Mouse (Mus musculus) forebrain, postnatal 0 days (tissue): ENCODE measurements around the gene Ap1ar. TPM values are rescaled to one million over a fixed set of nuclear protein-coding genes. Genes with fewer than 3 reads are reported as not detected.

ENCODE experiments used
- ATAC-seq: fragments of 200-750 bp; cut with Nextera tagmentation; 2 replicates; pipeline ENCODE4 v1.8.0; 2017; ENCODE audit warnings: mild to moderate bottlenecking, moderate library complexity
- DNase-seq: peaks from one replicate; pipeline ENCODE4 v3.0.0-alpha.2; 2015
- H3K27ac ChIP-seq: fragments of 300-500 bp; sonication (generic); 2 replicates; pipeline ENCODE4 v1.5.1; 2014; ENCODE audit warnings: low read depth, mild to moderate bottlenecking, antibody characterized with exemption, low read length, moderate library complexity, mixed read lengths
- H3K27me3 ChIP-seq: fragments of 300-500 bp; sonication (generic); 2 replicates; pipeline ENCODE4 v1.6.1; 2014; ENCODE audit warnings: mild to moderate bottlenecking, low read length, mixed read lengths; ENCODE audit not compliant: insufficient read depth
- H3K36me3 ChIP-seq: fragments of 300-500 bp; sonication (generic); 2 replicates; pipeline ENCODE4 v1.6.1; 2014; ENCODE audit warnings: mild to moderate bottlenecking, moderate library complexity; ENCODE audit not compliant: insufficient read depth
- H3K4me1 ChIP-seq: fragments of 300-500 bp; sonication (generic); 2 replicates; pipeline ENCODE4 v1.6.1; 2014; ENCODE audit warnings: antibody characterized with exemption; ENCODE audit not compliant: insufficient read depth
- H3K4me2 ChIP-seq: fragments of 300-500 bp; sonication (generic); 2 replicates; pipeline ENCODE4 v1.6.1; 2014; ENCODE audit warnings: low read depth, mild to moderate bottlenecking, moderate library complexity
- H3K4me3 ChIP-seq: fragments of 300-500 bp; sonication (generic); 2 replicates; pipeline ENCODE4 v1.5.1; 2014; ENCODE audit warnings: low read depth, low read length, mixed read lengths
- H3K9ac ChIP-seq: fragments of 300-500 bp; sonication (generic); 2 replicates; pipeline ENCODE4 v1.6.1; 2014; ENCODE audit warnings: mild to moderate bottlenecking
- H3K9me3 ChIP-seq: fragments of 300-500 bp; sonication (generic); 2 replicates; pipeline ENCODE4 v1.6.1; 2016; ENCODE audit warnings: low read length
- CTCF ChIP-seq: sonication (generic); IDR thresholded peaks from 2 replicates; pipeline ENCODE4 v1.5.1; 2016; ENCODE audit warnings: antibody characterized with exemption, control low read depth, low read depth
- WGBS: fragments of 180-500 bp; shearing (Covaris S2); extraction: QIAGEN DNeasy Blood & Tissue Kit; methylation state at CpG from one replicate; pipeline ENCODE4 v1.1.7; 2014; 5-methylcytosine and 5-hydroxymethylcytosine counted together
- polyA plus RNA-seq: library from polyadenylated mRNA; unstranded; fragments of >200 nt; fragmentation: Nextera tagmentation; extraction: Ambion mirVana; gene quantifications from 2 replicates; pipeline ENCODE4 v1.2.1, GENCODE M21; 2015
- total RNA-seq: library from RNA; depleted of rRNA; stranded (reverse); fragments of >200 nt; gene quantifications from 2 replicates; pipeline ENCODE4 v1.2.3, GENCODE M21; 2014

Gene Ap1ar
- total and polyA plus RNA-seq, 2 experiments from 2014 or later = 68.0 to 124 TPM

- TF ChIP-seq CTCF = no peak
- Histone ChIP-seq H3K4me2 (no peak overlapping the region), H3K9me3 (no peaks in the 10 kb centered on the region), H3K27me3 (no peaks in the 10 kb centered on the region), H3K36me3 (no peaks in the 10 kb centered on the region), H3K27ac (no peak overlapping the region), H3K4me1 (no peaks in the 10 kb centered on the region), H3K4me3 (no peak overlapping the region), H3K9ac (no peak overlapping the region)
- 90% methylated on average over 11 of the region's 11 CpGs for WGBS
- ATAC-seq = no peak
- DNase-seq = no peak
Measured at GRCm38 (mm10) chr3:127769146-127769545, 68.2 kb downstream of the Ap1ar start.

GRCm38 (mm10) chr3:127765971-127766370 is 71.4 kb downstream of the Ap1ar start:
- WGBS = 73% methylated on average over 3 of the region's 3 CpGs

GRCm38 (mm10) chr3:127764541-127764940 is 72.8 kb downstream of the Ap1ar start:
- ATAC-seq (no peak), DNase-seq (no peak)
- no peak overlapping the region for H3K4me2 ChIP-seq
- no peaks in the 10 kb centered on the region for H3K36me3 ChIP-seq
- no peak overlapping the region for H3K9ac ChIP-seq
- 59% methylated on average over 5 of the region's 5 CpGs for WGBS
- H3K4me1 ChIP-seq = no peaks in the 10 kb centered on the region
- no peak overlapping the region for H3K27ac ChIP-seq
- no peak overlapping the region for H3K4me3 ChIP-seq
- TF ChIP-seq CTCF = no peak
- no peaks in the 10 kb centered on the region for H3K27me3 ChIP-seq
- no peaks in the 10 kb centered on the region for H3K9me3 ChIP-seq

More at GRCm38 (mm10) chr3:127765971-127766370, 71.4 kb downstream of the Ap1ar start:
- ATAC-seq (no peak), DNase-seq (no peak)
- Histone ChIP-seq H3K4me1 (no peaks in the 10 kb centered on the region), H3K4me3 (no peak overlapping the region), H3K27ac (no peak overlapping the region), H3K27me3 (no peaks in the 10 kb centered on the region), H3K9ac (no peak overlapping the region), H3K9me3 (no peaks in the 10 kb centered on the region), H3K36me3 (no peaks in the 10 kb centered on the region), H3K4me2 (no peak overlapping the region)
- no peak for TF ChIP-seq CTCF

- Histone ChIP-seq H3K9ac (no peak overlapping the region), H3K9me3 (no peaks in the 10 kb centered on the region), H3K4me3 (no peak overlapping the region), H3K4me2 (no peak overlapping the region), H3K36me3 (no peaks in the 10 kb centered on the region), H3K4me1 (no peaks in the 10 kb centered on the region), H3K27ac (no peak overlapping the region), H3K27me3 (no peaks in the 10 kb centered on the region)
- DNase-seq = peak; percentile 68
- WGBS = 19% methylated on average over 7 of the region's 7 CpGs
- peak; percentile 79 for TF ChIP-seq CTCF
- no peak for ATAC-seq
Measured at GRCm38 (mm10) chr3:127763076-127763612, 74.2 kb downstream of the Ap1ar start.

- Histone ChIP-seq H3K9ac (no peak overlapping the region), H3K4me2 (no peak overlapping the region), H3K4me3 (no peak overlapping the region), H3K4me1 (no peaks in the 10 kb centered on the region), H3K27ac (no peak overlapping the region), H3K9me3 (no peaks in the 10 kb centered on the region), H3K27me3 (no peaks in the 10 kb centered on the region), H3K36me3 (no peaks in the 10 kb centered on the region)
- no peak for TF ChIP-seq CTCF
- 62% methylated on average over 8 of the region's 8 CpGs for WGBS
- DNase-seq = no peak
- no peak for ATAC-seq
Measured at GRCm38 (mm10) chr3:127762403-127762802, 74.9 kb downstream of the Ap1ar start.

- Histone ChIP-seq H3K4me3 (no peak overlapping the region), H3K4me1 (no peaks in the 10 kb centered on the region), H3K4me2 (no peak overlapping the region), H3K27me3 (no peaks in the 10 kb centered on the region), H3K9me3 (no peaks in the 10 kb centered on the region), H3K27ac (no peak overlapping the region), H3K36me3 (no peaks in the 10 kb centered on the region), H3K9ac (no peak overlapping the region)
- peak; percentile 78 for TF ChIP-seq CTCF
- ATAC-seq = peak; percentile 85
- DNase-seq = peak; percentile 83
- 8% methylated on average over 8 of the region's 8 CpGs for WGBS
Measured at GRCm38 (mm10) chr3:127759212-127759611, 78.1 kb downstream of the Ap1ar start.

GRCm38 (mm10) chr3:127758806-127759205 is 78.5 kb downstream of the Ap1ar start:
- Histone ChIP-seq H3K27me3 (no peaks in the 10 kb centered on the region), H3K9me3 (no peaks in the 10 kb centered on the region), H3K4me2 (no peak overlapping the region), H3K36me3 (no peaks in the 10 kb centered on the region), H3K27ac (no peak overlapping the region), H3K4me1 (no peaks in the 10 kb centered on the region), H3K9ac (no peak overlapping the region), H3K4me3 (no peak overlapping the region)
- DNase-seq = no peak
- ATAC-seq = peak; percentile 34; the same call in 1 of the 2 replicates
- no peak for TF ChIP-seq CTCF
- 32% methylated on average over 4 of the region's 4 CpGs for WGBS
